Mouse (Mus musculus) midbrain, postnatal 0 days (tissue): Measurements from ENCODE around the gene Mylpf. TPM values are rescaled to one million over a fixed set of nuclear protein-coding genes. Genes with fewer than 3 reads are reported as not detected.
"Not testable (repeated sequence)": the region's sequence is repeated elsewhere in the genome, so short reads cannot be mapped to it uniquely, and the experiment has no call there.

ENCODE experiments used
- ATAC-seq: fragments of 200-750 bp; cut with Nextera tagmentation; 2 replicates; pipeline ENCODE4 v1.8.0; 2017; ENCODE audit warnings: moderate number of reproducible peaks, mild to moderate bottlenecking, moderate TSS enrichment, moderate library complexity; ENCODE audit not compliant: low FRiP score
- DNase-seq: peaks from one replicate; pipeline ENCODE4 v3.0.0-alpha.2; 2015; ENCODE audit warnings: low spot score
- H3K27ac ChIP-seq: fragments of 300-500 bp; sonication (generic); 2 replicates; pipeline ENCODE4 v1.5.1; 2014; ENCODE audit warnings: low read depth, mild to moderate bottlenecking, low read length, mixed read lengths
- H3K27me3 ChIP-seq: fragments of 300-500 bp; sonication (generic); 2 replicates; pipeline ENCODE4 v1.6.1; 2014; ENCODE audit warnings: low read length, control low read depth, mixed read lengths; ENCODE audit not compliant: insufficient read depth
- H3K36me3 ChIP-seq: fragments of 300-500 bp; sonication (generic); 2 replicates; pipeline ENCODE4 v1.6.1; 2014; ENCODE audit warnings: low read length, control low read depth, mixed read lengths; ENCODE audit not compliant: insufficient read depth
- H3K4me1 ChIP-seq: fragments of 300-500 bp; sonication (generic); 2 replicates; pipeline ENCODE4 v1.6.1; 2014; ENCODE audit warnings: mild to moderate bottlenecking, control low read depth, antibody characterized with exemption, low read length, mixed read lengths; ENCODE audit not compliant: insufficient read depth
- H3K4me2 ChIP-seq: fragments of 300-500 bp; sonication (generic); 2 replicates; pipeline ENCODE4 v1.6.1; 2014; ENCODE audit warnings: low read depth, mild to moderate bottlenecking, low read length, mixed read lengths; ENCODE audit not compliant: poor library complexity, severe bottlenecking
- H3K4me3 ChIP-seq: fragments of 300-500 bp; sonication (generic); 2 replicates; pipeline ENCODE4 v1.5.1; 2014; ENCODE audit warnings: low read depth, mild to moderate bottlenecking, low read length, moderate library complexity
- H3K9ac ChIP-seq: fragments of 300-500 bp; sonication (generic); replicated peaks from 2 replicates; pipeline ENCODE4 v1.6.1; 2014; ENCODE audit warnings: mild to moderate bottlenecking, low read length, moderate library complexity, mixed read lengths; ENCODE audit not compliant: poor library complexity, severe bottlenecking
- H3K9me3 ChIP-seq: fragments of 300-500 bp; sonication (generic); 2 replicates; pipeline ENCODE4 v1.6.1; 2016; ENCODE audit warnings: low read length, control low read depth
- CTCF ChIP-seq: IDR thresholded peaks from 2 replicates; pipeline ENCODE4 v1.5.1; 2016; ENCODE audit warnings: antibody characterized with exemption, mild to moderate bottlenecking
- WGBS: fragments of 180-500 bp; shearing (Covaris S2); extraction: QIAGEN DNeasy Blood & Tissue Kit; methylation state at CpG from one replicate; pipeline ENCODE4 v1.1.7; 2014; 5-methylcytosine and 5-hydroxymethylcytosine counted together
- polyA plus RNA-seq: library from polyadenylated mRNA; unstranded; fragments of >200 nt; fragmentation: Nextera tagmentation; extraction: Ambion mirVana; gene quantifications from 2 replicates; pipeline ENCODE4 v1.2.1, GENCODE M21; 2015
- total RNA-seq: library from RNA; depleted of rRNA; stranded (reverse); fragments of >200 nt; gene quantifications from 2 replicates; pipeline ENCODE4 v1.2.3, GENCODE M21; 2014

Gene Mylpf
- total and polyA plus RNA-seq, 2 experiments from 2014 or later = 1.4 to 2.2 TPM

- WGBS = 81% methylated on average over 4 of the region's 4 CpGs
These were observed 31.8 kb upstream of the Mylpf start for GRCm38 (mm10) chr7:127176937-127177336.

GRCm38 (mm10) chr7:127180783-127181182 lies 27.9 kb upstream of the Mylpf start:
- ATAC-seq = no peak
- H3K36me3 ChIP-seq = no peaks in the 10 kb centered on the region
- TF ChIP-seq CTCF = no peak
- no peak overlapping the region for H3K9ac ChIP-seq
- H3K27ac ChIP-seq = no peak overlapping the region
- no peaks in the 10 kb centered on the region for H3K4me1 ChIP-seq
- H3K27me3 ChIP-seq = no peaks in the 10 kb centered on the region
- H3K4me3 ChIP-seq = no peak overlapping the region
- WGBS = 67% methylated on average over 2 of the region's 2 CpGs
- no peaks in the 10 kb centered on the region for H3K9me3 ChIP-seq
- no peak for DNase-seq
- no peak overlapping the region for H3K4me2 ChIP-seq

More at GRCm38 (mm10) chr7:127176937-127177336, 31.8 kb upstream of the Mylpf start:
- Histone ChIP-seq H3K4me3 (no peak overlapping the region), H3K4me2 (no peak overlapping the region), H3K36me3 (no peaks in the 10 kb centered on the region), H3K27me3 (no peaks in the 10 kb centered on the region), H3K27ac (no peak overlapping the region), H3K9ac (no peak overlapping the region), H3K9me3 (no peaks in the 10 kb centered on the region), H3K4me1 (no peaks in the 10 kb centered on the region)
- DNase-seq (no peak), ATAC-seq (no peak)
- TF ChIP-seq CTCF = no peak

- not testable (repeated sequence) for ATAC-seq, H3K9me3 ChIP-seq, H3K36me3 ChIP-seq, H3K27me3 ChIP-seq, DNase-seq, H3K4me3 ChIP-seq, H3K4me1 ChIP-seq, H3K9ac ChIP-seq, H3K27ac ChIP-seq, H3K4me2 ChIP-seq
- WGBS = 15% methylated on average over 2 of the region's 3 CpGs
These were observed 27.0 kb upstream of the Mylpf start for GRCm38 (mm10) chr7:127181724-127182123.

- no peaks in the 10 kb centered on the region for H3K27me3 ChIP-seq
- no peak overlapping the region for H3K4me2 ChIP-seq
- H3K27ac ChIP-seq = no peak overlapping the region
- H3K4me1 ChIP-seq = no peaks in the 10 kb centered on the region
- H3K36me3 ChIP-seq = no peaks in the 10 kb centered on the region
- H3K4me3 ChIP-seq = no peak overlapping the region
- WGBS = 81% methylated on average over 8 of the region's 8 CpGs
- no peak for TF ChIP-seq CTCF
- H3K9me3 ChIP-seq = no peaks in the 10 kb centered on the region
- ATAC-seq (no peak), DNase-seq (no peak)
- no peak overlapping the region for H3K9ac ChIP-seq
These were observed 25.3 kb upstream of the Mylpf start for GRCm38 (mm10) chr7:127183345-127183744.

- H3K27me3 ChIP-seq = no peaks in the 10 kb centered on the region
- H3K4me3 ChIP-seq = no peak overlapping the region
- H3K9me3 ChIP-seq = no peaks in the 10 kb centered on the region
- no peak overlapping the region for H3K9ac ChIP-seq
- no peak overlapping the region for H3K27ac ChIP-seq
- ATAC-seq (no peak), DNase-seq (no peak)
- H3K4me2 ChIP-seq = no peak overlapping the region
- no peaks in the 10 kb centered on the region for H3K36me3 ChIP-seq
- H3K4me1 ChIP-seq = no peaks in the 10 kb centered on the region
- 84% methylated on average over 6 of the region's 6 CpGs for WGBS
- peak; percentile 27; the same call in 1 of the 2 replicates for TF ChIP-seq CTCF
These were observed 24.9 kb upstream of the Mylpf start for GRCm38 (mm10) chr7:127183828-127184227.

- no peaks in the 10 kb centered on the region for H3K27me3 ChIP-seq
- TF ChIP-seq CTCF = no peak
- no peaks in the 10 kb centered on the region for H3K9me3 ChIP-seq
- no peak overlapping the region for H3K27ac ChIP-seq
- H3K4me2 ChIP-seq = no peak overlapping the region
- H3K36me3 ChIP-seq = no peaks in the 10 kb centered on the region
- H3K9ac ChIP-seq = no peak overlapping the region
- DNase-seq (no peak), ATAC-seq (no peak)
- WGBS = 57% methylated on average over 1 of the region's 1 CpGs
- no peak overlapping the region for H3K4me3 ChIP-seq
- H3K4me1 ChIP-seq = no peaks in the 10 kb centered on the region
These were observed 24.0 kb upstream of the Mylpf start for GRCm38 (mm10) chr7:127184720-127185119.
